In the genomic region with DNA sequence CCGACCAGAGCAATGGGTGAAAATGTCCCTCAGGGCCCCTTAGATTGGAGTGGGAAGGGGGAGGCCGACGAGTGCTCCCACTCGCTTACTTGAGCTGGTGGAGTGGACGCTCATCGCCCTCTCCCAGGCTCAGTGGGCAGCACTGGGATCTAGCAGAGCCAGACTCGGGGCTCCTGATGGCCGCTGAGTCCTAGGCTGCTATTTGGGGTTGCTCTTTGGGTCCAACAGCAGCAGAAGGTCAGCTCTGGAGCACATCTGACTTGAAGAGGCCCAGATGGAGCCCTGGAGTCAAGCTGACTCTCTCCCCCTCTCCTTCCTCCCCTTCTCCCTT, we compare ENCODE assay signal across 8 mouse cellular contexts. TPM values are rescaled to one million over a fixed set of nuclear protein-coding genes. Genes with fewer than 3 reads are reported as not detected.
A peak's percentile ranks its signal among the peaks of the same experiment; 100 is the strongest.
DNase-seq lines count a peak whose midpoint lies in the region; ATAC-seq and TF ChIP-seq lines count a peak whose summit lies in the region.

No protein-coding gene starts in this region.

- intact Hi-C loops in left cerebral cortex, adult 2 months (cut with DNase I) = no loop called here

- no peak for DNase-seq in left cerebral cortex, adult 2 months (ENCODE audit: extremely low spot score in 1 of 2, low spot score in 2 of 2)
- DNase-seq in left cerebral cortex, adult 11 months (ENCODE audit: low spot score) = no peak
- no peak for DNase-seq in intestine, embryonic 14.5 days (ENCODE audit: low spot score)
- no peak for DNase-seq in urinary bladder, adult 2 months (ENCODE audit: low spot score)
- no peak for DNase-seq in embryo, embryonic 9.5 days (ENCODE audit: extremely low spot score)
- no peak for DNase-seq in layer of hippocampus, postnatal 25 days (ENCODE audit: extremely low spot score in 1 of 2, low spot score in 1 of 2)

- no peaks in the 10 kb centered on the region for H3K79me2 ChIP-seq in myocyte (ENCODE audit: control insufficient read depth, insufficient read depth)

- no peaks in the 10 kb centered on the region for H3K9me3 ChIP-seq in embryonic facial prominence, embryonic 13.5 days
- no peaks in the 10 kb centered on the region for H3K9me3 ChIP-seq in intestine, embryonic 14.5 days (ENCODE audit: control insufficient read depth, low read length)

- no peaks in the 10 kb centered on the region; the same call in 1 of the 2 replicates for H3K36me3 ChIP-seq in embryonic facial prominence, embryonic 13.5 days
- no peaks in the 10 kb centered on the region for H3K36me3 ChIP-seq in intestine, embryonic 14.5 days (ENCODE audit: control insufficient read depth, insufficient read depth, low read length)
- H3K36me3 ChIP-seq in myocyte (ENCODE audit: control insufficient read depth, insufficient read depth) = no peaks in the 10 kb centered on the region

- peak overlapping the region; percentile 16 for H3ac ChIP-seq in myocyte (ENCODE audit: control insufficient read depth, insufficient read length)

- H3K27ac ChIP-seq in left cerebral cortex, adult 2 months = no peak overlapping the region
- peak overlapping the region; percentile 69 for H3K27ac ChIP-seq in embryonic facial prominence, embryonic 13.5 days
- H3K27ac ChIP-seq in intestine, embryonic 14.5 days (ENCODE audit: low read depth) = 0 out of 2 replicates have a peak overlapping the region, but pooled peaks have one; percentile 67

- H3K4me3 ChIP-seq in left cerebral cortex, adult 2 months = peak overlapping the region; percentile 49
- H3K4me3 ChIP-seq in embryonic facial prominence, embryonic 13.5 days = peak overlapping the region; percentile 58
- peak overlapping the region; percentile 51 for H3K4me3 ChIP-seq in intestine, embryonic 14.5 days (ENCODE audit: low read depth, low read length)
- H3K4me3 ChIP-seq in myocyte = peak overlapping the region; percentile 52

- TF ChIP-seq POLR2A in myocyte (IDR thresholded peaks at IDR 0.05; ENCODE audit: insufficient read length, low read depth) = no peak

- H3K27me3 ChIP-seq in embryonic facial prominence, embryonic 13.5 days = peaks cover 14% of the 10 kb centered on the region
- no peaks in the 10 kb centered on the region for H3K27me3 ChIP-seq in intestine, embryonic 14.5 days (replicated peaks; ENCODE audit: control insufficient read depth, insufficient read depth, low read length)
- no peaks in the 10 kb centered on the region for H3K27me3 ChIP-seq in myocyte (ENCODE audit: control insufficient read depth, insufficient read depth, insufficient read length)

- ATAC-seq in embryonic facial prominence, embryonic 13.5 days (ENCODE audit: insufficient number of reproducible peaks, insufficient read depth, low FRiP score, low TSS enrichment, low read depth) = 0 out of 2 replicates have a peak, but pooled peaks have one; percentile 21
- peak; percentile 55 for ATAC-seq in intestine, embryonic 14.5 days (replicated peaks; ENCODE audit: low FRiP score, low TSS enrichment, low read depth)

- WGBS in embryonic facial prominence, embryonic 13.5 days = 2% methylated on average over 8 of the region's 8 CpGs
- WGBS in intestine, embryonic 14.5 days = 1% methylated on average over 8 of the region's 8 CpGs

- peaks cover 25% of the 10 kb centered on the region for H3K4me1 ChIP-seq in embryonic facial prominence, embryonic 13.5 days
- H3K4me1 ChIP-seq in intestine, embryonic 14.5 days (replicated peaks; ENCODE audit: control insufficient read depth, insufficient read depth, low read length) = peaks cover 8% of the 10 kb centered on the region; the same call in 1 of the 2 replicates

- H3K9ac ChIP-seq in embryonic facial prominence, embryonic 13.5 days = peak overlapping the region; percentile 84
- peak overlapping the region; percentile 62 for H3K9ac ChIP-seq in intestine, embryonic 14.5 days (ENCODE audit: low read length)

- peak overlapping the region; percentile 92 for H3K4me2 ChIP-seq in embryonic facial prominence, embryonic 13.5 days
- peak overlapping the region; percentile 83 for H3K4me2 ChIP-seq in intestine, embryonic 14.5 days (ENCODE audit: low read length)
- peak overlapping the region; percentile 99 for H3K4me2 ChIP-seq in myocyte (ENCODE audit: low read depth)

- no peak for TF ChIP-seq CTCF in left cerebral cortex, adult 2 months (IDR thresholded peaks at IDR 0.05)

TF ChIP-seq in myocyte, 11 proteins besides CTCF, POLR2A, EP300 and RAD21:
- TF ChIP-seq REST (IDR thresholded peaks at IDR 0.05; ENCODE audit: insufficient read depth, insufficient read length) = no peak
- no peak for TF ChIP-seq MYOD1 (IDR thresholded peaks at IDR 0.05; ENCODE audit: control insufficient read depth in 1 of 3, insufficient read length in 2 of 3, low read depth in 2 of 3)
- no peak for TF ChIP-seq TCF3 (IDR thresholded peaks at IDR 0.05; ENCODE audit: insufficient read length, low read depth)
- TF ChIP-seq USF1 (IDR thresholded peaks at IDR 0.05; ENCODE audit: low read depth) = no peak
- TF ChIP-seq MAX (IDR thresholded peaks at IDR 0.05; ENCODE audit: low read depth) = no peak
- TF ChIP-seq SRF (IDR thresholded peaks at IDR 0.05; ENCODE audit: control insufficient read depth, insufficient read length, low read depth) = no peak
- TF ChIP-seq MYOG (IDR thresholded peaks at IDR 0.05; ENCODE audit: control insufficient read depth in 1 of 3, insufficient read depth in 1 of 3, insufficient read length in 2 of 3, low read depth in 2 of 3) = no peak
- TF ChIP-seq POLR2AphosphoS2 (IDR thresholded peaks at IDR 0.05; ENCODE audit: insufficient read length, low read depth) = no peak
- no peak for TF ChIP-seq TCF12 (IDR thresholded peaks at IDR 0.05; ENCODE audit: insufficient read depth, poor library complexity, severe bottlenecking)
- no peak for TF ChIP-seq CEBPB (IDR thresholded peaks at IDR 0.05; ENCODE audit: insufficient read depth, poor library complexity, severe bottlenecking)
- TF ChIP-seq E2F4 (IDR thresholded peaks at IDR 0.05; ENCODE audit: insufficient read depth) = no peak
TF ChIP-seq in myocyte: peak in this region for 0.

RNA-seq across cellular contexts. Expression of gene Serhl, which starts 11.0 kb away (rescaled TPM):
- 10 to 100 TPM in 1 of 2 experiments, 1 to 10 TPM in 1; 9.0 to 10.2 TPM for total RNA-seq in left cerebral cortex, adult 2 months (2021)
- 60.9 and 68.9 TPM in 2 replicates for polyA plus RNA-seq in embryonic facial prominence, embryonic 13.5 days (2015; fragmentation: Nextera tagmentation; extraction: Ambion mirVana)
- polyA plus RNA-seq in intestine, embryonic 14.5 days (2014; fragmentation: Nextera tagmentation; extraction: Ambion mirVana) = 64.2 and 71.9 TPM in 2 replicates
- 33.7 TPM for polyA plus RNA-seq in myocyte (2012; fragmentation: generic; extraction: Trizol)
- 48.2 and 70.3 TPM in 2 replicates for polyA plus RNA-seq in urinary bladder, adult 2 months (2012; rRNA removed)
- 1 to 10 TPM; 8.4 to 9.4 TPM for total RNA-seq in layer of hippocampus, postnatal 25 days (2021)

RNA-seq across cellular contexts. Expression of gene Rrp7a, which starts 22.3 kb away (rescaled TPM):
- 100 to 1,000 TPM; 147 to 159 TPM for total RNA-seq in left cerebral cortex, adult 2 months (2021)
- 53.8 and 67.7 TPM in 2 replicates for polyA plus RNA-seq in embryonic facial prominence, embryonic 13.5 days (2015; fragmentation: Nextera tagmentation; extraction: Ambion mirVana)
- 60.7 and 66.4 TPM in 2 replicates for polyA plus RNA-seq in intestine, embryonic 14.5 days (2014; fragmentation: Nextera tagmentation; extraction: Ambion mirVana)
- polyA plus RNA-seq in myocyte (2012; fragmentation: generic; extraction: Trizol) = 172 TPM
- polyA plus RNA-seq in urinary bladder, adult 2 months (2012; rRNA removed) = 56.1 and 60.9 TPM in 2 replicates
- total RNA-seq in layer of hippocampus, postnatal 25 days (2021) = 100 to 1,000 TPM; 144 to 161 TPM

RNA-seq across cellular contexts. Expression of gene Poldip3, which starts 48.9 kb away (rescaled TPM):
- total RNA-seq in left cerebral cortex, adult 2 months (2021) = 10 to 100 TPM; 86.5 to 95.1 TPM
- 155 TPM in 2 replicates for polyA plus RNA-seq in embryonic facial prominence, embryonic 13.5 days (2015; fragmentation: Nextera tagmentation; extraction: Ambion mirVana)
- polyA plus RNA-seq in intestine, embryonic 14.5 days (2014; fragmentation: Nextera tagmentation; extraction: Ambion mirVana) = 145 and 150 TPM in 2 replicates
- polyA plus RNA-seq in myocyte (2012; fragmentation: generic; extraction: Trizol) = 85.9 TPM
- 60.9 and 64.6 TPM in 2 replicates for polyA plus RNA-seq in urinary bladder, adult 2 months (2012; rRNA removed)
- 10 to 100 TPM; 88.1 to 89.3 TPM for total RNA-seq in layer of hippocampus, postnatal 25 days (2021)
